12 mouse cellular contexts compared by ENCODE assay signal in genomic region chr2:66034907-66035679, GRCm38 (mm10).
A peak's percentile ranks its signal among the peaks of the same experiment; 100 is the strongest.
DNase-seq lines count a peak whose midpoint lies in the region; ATAC-seq lines count a peak whose summit lies in the region.
"Had no signal": no experiment of that assay in that cellular context is flagged by ENCODE, and none has a peak within 500 bp of the region (broad histone marks: within the 10 kb centered on the region; RNA-seq: fewer than 3 reads in every experiment).

No protein-coding gene starts in this region.

- H3K36me3 ChIP-seq in limb, embryonic 13.5 days, result no peaks in the 10 kb centered on the region
- H3K36me3 ChIP-seq in limb, embryonic 10.5 days, result no peaks in the 10 kb centered on the region
- no peaks in the 10 kb centered on the region; the same call in 1 of the 2 replicates for H3K36me3 ChIP-seq in hindbrain, embryonic 14.5 days (replicated peaks; ENCODE audit: control insufficient read depth, insufficient read depth)
- H3K36me3 ChIP-seq in neural tube, embryonic 14.5 days (ENCODE audit: control insufficient read depth, insufficient read depth, low read length), result no peaks in the 10 kb centered on the region
- H3K36me3 ChIP-seq: liver, embryonic 15.5 days had no signal

- no peak overlapping the region for H3K4me2 ChIP-seq in limb, embryonic 13.5 days (replicated peaks)
- no peak overlapping the region for H3K4me2 ChIP-seq in hindbrain, embryonic 14.5 days (replicated peaks)
- H3K4me2 ChIP-seq in neural tube, embryonic 14.5 days (ENCODE audit: low read depth, low read length), result no peak overlapping the region
- H3K4me2 ChIP-seq: liver, embryonic 15.5 days had no signal

- H3K4me1 ChIP-seq in limb, embryonic 13.5 days, result no peaks in the 10 kb centered on the region
- no peaks in the 10 kb centered on the region for H3K4me1 ChIP-seq in limb, embryonic 10.5 days
- no peaks in the 10 kb centered on the region for H3K4me1 ChIP-seq in hindbrain, embryonic 14.5 days (replicated peaks; ENCODE audit: control insufficient read depth, insufficient read depth, low read length)
- no peaks in the 10 kb centered on the region for H3K4me1 ChIP-seq in neural tube, embryonic 14.5 days (ENCODE audit: control insufficient read depth, insufficient read depth, low read length)
- H3K4me1 ChIP-seq: liver, embryonic 15.5 days had no signal

- 85% methylated on average over 9 of the region's 9 CpGs for WGBS in limb, embryonic 13.5 days
- WGBS in limb, embryonic 10.5 days, result 86% methylated on average over 9 of the region's 9 CpGs
- 60% methylated on average over 9 of the region's 9 CpGs for WGBS in hindbrain, embryonic 14.5 days
- WGBS in neural tube, embryonic 14.5 days, result 70% methylated on average over 9 of the region's 9 CpGs

- no peaks in the 10 kb centered on the region for H3K9me3 ChIP-seq in limb, embryonic 13.5 days
- H3K9me3 ChIP-seq in limb, embryonic 10.5 days (replicated peaks), result no peaks in the 10 kb centered on the region
- no peaks in the 10 kb centered on the region for H3K9me3 ChIP-seq in hindbrain, embryonic 14.5 days (ENCODE audit: control insufficient read depth, low read length)
- H3K9me3 ChIP-seq in neural tube, embryonic 14.5 days (ENCODE audit: control insufficient read depth, low read length), result no peaks in the 10 kb centered on the region
- H3K9me3 ChIP-seq: liver, embryonic 15.5 days had no signal

- no peaks in the 10 kb centered on the region for H3K27me3 ChIP-seq in limb, embryonic 13.5 days
- no peaks in the 10 kb centered on the region for H3K27me3 ChIP-seq in limb, embryonic 10.5 days (ENCODE audit: low read depth, poor library complexity, severe bottlenecking)
- H3K27me3 ChIP-seq in hindbrain, embryonic 14.5 days (ENCODE audit: control insufficient read depth, insufficient read depth, low read length), result no peaks in the 10 kb centered on the region
- no peaks in the 10 kb centered on the region for H3K27me3 ChIP-seq in neural tube, embryonic 14.5 days (ENCODE audit: control insufficient read depth, insufficient read depth, low read length)
- H3K27me3 ChIP-seq: liver, embryonic 15.5 days; Patski had no signal

- peak; percentile 67 for ATAC-seq in limb, embryonic 13.5 days (ENCODE audit: low FRiP score, low read depth)
- ATAC-seq in hindbrain, embryonic 14.5 days (ENCODE audit: low FRiP score), result peak; percentile 83
- ATAC-seq in neural tube, embryonic 14.5 days (ENCODE audit: low read depth), result peak; percentile 83
- ATAC-seq: Patski had no signal

- H3K9ac ChIP-seq in limb, embryonic 13.5 days, result no peak overlapping the region
- H3K9ac ChIP-seq in hindbrain, embryonic 14.5 days, result no peak overlapping the region
- no peak overlapping the region for H3K9ac ChIP-seq in neural tube, embryonic 14.5 days (replicated peaks; ENCODE audit: low read depth, low read length)
- H3K9ac ChIP-seq: liver, embryonic 15.5 days had no signal

- DNase-seq in cerebellum, postnatal 14 days, result peak; percentile 38 to 63
- no peak for DNase-seq in cerebellum, adult 9-11 months
- no peak for DNase-seq in limb, embryonic 10.5 days (ENCODE audit: low spot score)
- peak; percentile 74 for DNase-seq in hindbrain, embryonic 14.5 days (ENCODE audit: low spot score)
- no peak for DNase-seq in kidney, postnatal 25 days
- no peak for DNase-seq in urinary bladder, postnatal 36 days (ENCODE audit: low spot score in 2 of 2)
- DNase-seq: kidney, postnatal 14 days had no signal

- H3K27ac ChIP-seq in limb, embryonic 13.5 days, result no peak overlapping the region
- no peak overlapping the region for H3K27ac ChIP-seq in limb, embryonic 10.5 days
- H3K27ac ChIP-seq in hindbrain, embryonic 14.5 days, result no peak overlapping the region
- H3K27ac ChIP-seq in neural tube, embryonic 14.5 days (ENCODE audit: low read depth, low read length), result 0 out of 2 replicates have a peak overlapping the region, but pooled peaks have one; percentile 7
- H3K27ac ChIP-seq: liver, embryonic 15.5 days had no signal

- no peak overlapping the region for H3K4me3 ChIP-seq in limb, embryonic 13.5 days
- no peak overlapping the region for H3K4me3 ChIP-seq in limb, embryonic 10.5 days
- H3K4me3 ChIP-seq in hindbrain, embryonic 14.5 days (replicated peaks; ENCODE audit: low read length), result no peak overlapping the region
- no peak overlapping the region for H3K4me3 ChIP-seq in neural tube, embryonic 14.5 days (ENCODE audit: low read depth, low read length)
- H3K4me3 ChIP-seq: erythroblast, embryonic 14.5 days; liver, embryonic 15.5 days had no signal

Comparison
In these comparisons a context has a peak if more than half of its experiments do, and no peak if none do; other contexts are left out.
1. DNase-seq: peak in cerebellum, postnatal 14 days (2 of 2) and hindbrain, embryonic 14.5 days (single experiment); none in cerebellum, adult 9-11 months (single experiment), limb, embryonic 10.5 days (single experiment), kidney, postnatal 25 days (0 of 2) and urinary bladder, postnatal 36 days (0 of 2).
2. Peak in every context shown above with its lines, with median percentiles within 50 percentile points of each other: ATAC-seq.